Mouse (Mus musculus) MEL (cell line): ENCODE measurements around the gene Erp29. TPM values are rescaled to one million over a fixed set of nuclear protein-coding genes. Genes with fewer than 3 reads are reported as not detected.

Experiments used
- DNase-seq: peaks from one replicate; pipeline ENCODE4 v3.0.0; 2011; ENCODE audit warnings: low read depth, low spot score
- H3K27ac ChIP-seq: 2 replicates; pipeline ENCODE4 v1.5.1; 2012; ENCODE audit warnings: low read depth, mild to moderate bottlenecking, control low read depth, low read length, moderate library complexity; ENCODE audit not compliant: control insufficient read depth
- H3K27me3 ChIP-seq, 2 experiments: fragments of 150-350 bp in 1 of 2; sonication (generic) in 1 of 2; 2 replicates each; pipeline ENCODE4 v1.6.1; 2012; ENCODE audit warnings: low read length in 2 of 2, mild to moderate bottlenecking in 2 of 2, improper control_type of control experiment in 1 of 2, moderate library complexity in 1 of 2; ENCODE audit not compliant: insufficient read depth in 2 of 2, control insufficient read depth in 1 of 2
- H3K36me3 ChIP-seq, 2 experiments: 2 replicates each; pipeline ENCODE4 v1.6.1; 2012 to 2014; ENCODE audit warnings: low read length in 2 of 2, improper control_type of control experiment in 1 of 2, inconsistent platforms in 1 of 2, mild to moderate bottlenecking in 1 of 2; ENCODE audit not compliant: insufficient read depth in 2 of 2, control insufficient read depth in 1 of 2
- H3K4me1 ChIP-seq, 2 experiments: fragments of 150-350 bp in 1 of 2; sonication (generic) in 1 of 2; 2 replicates each; pipeline ENCODE4 v1.6.1; 2012; ENCODE audit warnings: low read length in 2 of 2, improper control_type of control experiment in 1 of 2, mild to moderate bottlenecking in 1 of 2; ENCODE audit not compliant: insufficient read depth in 2 of 2, control insufficient read depth in 1 of 2
- H3K4me3 ChIP-seq, 2 experiments: fragments of 150-350 bp in 1 of 2; sonication (generic) in 1 of 2; 2 replicates each; pipeline ENCODE4 v1.5.1; 2012; ENCODE audit warnings: low read depth in 2 of 2, low read length in 2 of 2, mild to moderate bottlenecking in 2 of 2, moderate library complexity in 2 of 2, control low read depth in 1 of 2, improper control_type of control experiment in 1 of 2; ENCODE audit not compliant: control insufficient read depth in 1 of 2, insufficient read depth in 1 of 2
- H3K79me2 ChIP-seq: 2 replicates; pipeline ENCODE4 v1.6.1; 2012; ENCODE audit warnings: mild to moderate bottlenecking, low read length, moderate library complexity; ENCODE audit not compliant: control insufficient read depth, poor library complexity, insufficient read depth
- H3K9ac ChIP-seq: 2 replicates; pipeline ENCODE4 v1.6.1; 2012; ENCODE audit warnings: low read depth, mild to moderate bottlenecking, control low read depth, low read length, moderate library complexity; ENCODE audit not compliant: control insufficient read depth, poor library complexity, severe bottlenecking
- H3K9me3 ChIP-seq: fragments of 150-350 bp; sonication (generic); replicated peaks from 2 replicates; pipeline ENCODE4 v1.6.1; 2012; ENCODE audit warnings: mild to moderate bottlenecking, low read length, improper control_type of control experiment, moderate library complexity; ENCODE audit not compliant: insufficient read depth
- CTCF ChIP-seq, 3 experiments: IDR thresholded peaks in 2 of 3; conservative IDR thresholded peaks in 1 of 3; 2 replicates each; pipeline ENCODE4 v1.5.1; 2011 to 2012; ENCODE audit warnings: low read length in 3 of 3, low read depth in 2 of 3, mild to moderate bottlenecking in 2 of 3, improper control_type of control experiment in 1 of 3, inconsistent platforms in 1 of 3, mixed read lengths in 1 of 3, moderate library complexity in 1 of 3; ENCODE audit not compliant: control insufficient read depth in 1 of 3, insufficient read depth in 1 of 3, poor library complexity in 1 of 3, severe bottlenecking in 1 of 3
- E2F4 ChIP-seq: IDR thresholded peaks from 2 replicates; pipeline ENCODE4 v1.6.1; 2011; ENCODE audit warnings: low read depth, low read length, improper control_type of control experiment, borderline replicate concordance
- GATA1 ChIP-seq: IDR thresholded peaks from 2 replicates; pipeline ENCODE4 v1.6.1; 2011; ENCODE audit warnings: low read depth, low read length, improper control_type of control experiment
- HCFC1 ChIP-seq: IDR thresholded peaks from 2 replicates; pipeline ENCODE4 v1.6.1; 2012; ENCODE audit warnings: low read depth, mild to moderate bottlenecking, inconsistent platforms, low read length, improper control_type of control experiment, moderate library complexity
- KAT2A ChIP-seq: conservative IDR thresholded peaks from 2 replicates; pipeline ENCODE4 v1.6.1; 2012; ENCODE audit warnings: low read depth, low read length, improper control_type of control experiment, inconsistent platforms
- MAFK ChIP-seq: IDR thresholded peaks from 2 replicates; pipeline ENCODE4 v1.6.1; 2011; ENCODE audit warnings: low read depth, mild to moderate bottlenecking, low read length, improper control_type of control experiment, borderline replicate concordance
- MAZ ChIP-seq: IDR thresholded peaks from 2 replicates; pipeline ENCODE4 v1.6.1; 2012; ENCODE audit warnings: low read depth, mild to moderate bottlenecking, inconsistent platforms, low read length, improper control_type of control experiment
- MEF2A ChIP-seq: IDR thresholded peaks from 2 replicates; pipeline ENCODE4 v1.6.1; 2014; ENCODE audit warnings: low read depth, mild to moderate bottlenecking, inconsistent platforms, low read length, improper control_type of control experiment; ENCODE audit not compliant: poor library complexity, insufficient replicate concordance, severe bottlenecking; ENCODE audit errors: extremely low read depth
- MYB ChIP-seq: IDR thresholded peaks from 2 replicates; pipeline ENCODE4 v1.6.1; 2011; ENCODE audit warnings: mild to moderate bottlenecking, low read depth, low read length, improper control_type of control experiment
- NRF1 ChIP-seq: IDR thresholded peaks from 2 replicates; pipeline ENCODE4 v1.6.1; 2014; ENCODE audit warnings: low read depth, mild to moderate bottlenecking, inconsistent platforms, low read length, improper control_type of control experiment, moderate library complexity; ENCODE audit not compliant: poor library complexity, insufficient read depth, severe bottlenecking
- POLR2A ChIP-seq, 2 experiments: IDR thresholded peaks; 2 replicates each; pipeline ENCODE4 v1.6.1; 2011 to 2012; ENCODE audit warnings: low read length in 2 of 2, mild to moderate bottlenecking in 2 of 2, control low read depth in 1 of 2, improper control_type of control experiment in 1 of 2, low read depth in 1 of 2, moderate library complexity in 1 of 2; ENCODE audit not compliant: control insufficient read depth in 1 of 2, insufficient read depth in 1 of 2, poor library complexity in 1 of 2
- POLR2AphosphoS2 ChIP-seq: IDR thresholded peaks from 2 replicates; pipeline ENCODE4 v1.6.1; 2011; ENCODE audit warnings: low read length, improper control_type of control experiment
- SMC3 ChIP-seq: IDR thresholded peaks from 2 replicates; pipeline ENCODE4 v1.6.1; 2011; ENCODE audit warnings: low read depth, low read length, improper control_type of control experiment
- TBP ChIP-seq: IDR thresholded peaks from 2 replicates; pipeline ENCODE4 v1.8.0; 2011; ENCODE audit warnings: low read depth, low read length, improper control_type of control experiment
- USF2 ChIP-seq, 2 experiments: IDR thresholded peaks; 2 replicates each; pipeline ENCODE4 v1.6.1; 2011 to 2012; ENCODE audit warnings: improper control_type of control experiment in 2 of 2, low read length in 2 of 2, borderline replicate concordance in 1 of 2, inconsistent platforms in 1 of 2, low read depth in 1 of 2, mild to moderate bottlenecking in 1 of 2; ENCODE audit not compliant: insufficient read depth in 1 of 2
- polyA plus RNA-seq, 2 experiments: library from polyadenylated mRNA; stranded (reverse) in 1 of 2; unstranded in 1 of 2; fragments of >175 nt in 1 of 2; fragments of >200 nt in 1 of 2; gene quantifications; 2 replicates each; pipeline versions ENCODE4 v1.2.1 to v1.2.4; 2012; ENCODE audit warnings: low replicate concordance in 2 of 2, low read depth in 1 of 2; ENCODE audit not compliant: insufficient read length in 2 of 2, insufficient read depth in 1 of 2, missing spikeins in 1 of 2
- total RNA-seq: library from RNA; depleted of rRNA; stranded (reverse); fragments of 300-350 nt; gene quantifications from 2 replicates; pipeline ENCODE4 v1.2.3, GENCODE M21; 2012

Erp29 gene
- total and polyA plus RNA-seq, 3 experiments: 167 to 244 TPM; not detected in 1

- no peaks in the 10 kb centered on the region for H3K27me3 ChIP-seq
- H3K27ac ChIP-seq: no peak overlapping the region
- H3K36me3 ChIP-seq: peaks cover 0 to 14% of the 10 kb centered on the region in 2 experiments; a peak in 2 of 4 replicates
- H3K4me1 ChIP-seq: peaks cover 11 to 20% of the 10 kb centered on the region in 2 experiments
- no peak for DNase-seq
- H3K9ac ChIP-seq: no peak overlapping the region
- no peak for TF ChIP-seq HCFC1
- no peak for TF ChIP-seq MAZ
- TF ChIP-seq MEF2A: no peak
- TF ChIP-seq TBP: no peak
- no peak for TF ChIP-seq E2F4
- TF ChIP-seq SMC3: no peak
- no peak for TF ChIP-seq GATA1
- no peak for TF ChIP-seq KAT2A
- TF ChIP-seq NRF1: no peak
- TF ChIP-seq POLR2A (IDR thresholded peaks at IDR 0.05; ENCODE audit: control insufficient read depth in 1 of 2, insufficient read depth in 1 of 2, low read depth in 1 of 2, low read length in 2 of 2, poor library complexity in 1 of 2): no peak
- H3K9me3 ChIP-seq: no peaks in the 10 kb centered on the region
- H3K79me2 ChIP-seq: no peaks in the 10 kb centered on the region
- no peak overlapping the region for H3K4me3 ChIP-seq
Measured at GRCm38 (mm10) chr5:121472411-121472810, 20.1 kb upstream of the Erp29 start.

DNA sequence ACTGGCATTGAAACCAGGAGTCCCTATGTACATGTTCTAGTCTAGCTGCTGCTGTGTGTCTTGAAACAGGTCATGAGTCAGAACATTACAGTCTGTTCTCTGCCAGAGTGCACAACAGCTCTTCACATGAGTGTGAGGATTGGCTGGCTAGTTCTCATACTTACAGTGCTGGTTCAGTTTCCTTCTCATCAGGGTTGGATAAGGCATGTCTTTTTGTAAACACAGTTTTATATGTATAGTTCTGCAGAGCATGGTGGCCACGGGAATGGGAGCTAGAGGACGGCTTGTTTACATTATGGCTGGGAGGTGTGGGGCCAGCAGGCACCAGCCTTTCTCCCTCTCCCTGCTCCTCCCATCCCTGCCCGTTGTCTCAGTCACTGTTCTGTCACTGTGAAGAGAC lies 17.3 kb upstream of the Erp29 start:
- Histone ChIP-seq H3K9ac (no peak overlapping the region), H3K27me3 (no peaks in the 10 kb centered on the region), H3K4me3 (no peak overlapping the region), H3K79me2 (no peaks in the 10 kb centered on the region), H3K36me3 (no peaks in the 10 kb centered on the region; a peak in 1 of 4 replicates), H3K9me3 (no peaks in the 10 kb centered on the region), H3K27ac (no peak overlapping the region), H3K4me1 (peaks cover 0 to 10% of the 10 kb centered on the region in 2 experiments; a peak in 1 of 4 replicates)
- DNase-seq: no peak
- TF ChIP-seq NRF1 (no peak), POLR2AphosphoS2 (no peak), SMC3 (no peak), MEF2A (no peak), GATA1 (no peak), MYB (no peak), MAFK (no peak), HCFC1 (no peak), USF2 (IDR thresholded peaks at IDR 0.05; ENCODE audit: borderline replicate concordance in 1 of 2, insufficient read depth in 1 of 2, low read depth in 1 of 2, low read length in 2 of 2) (no peak), CTCF (IDR thresholded peaks at IDR 0.05 in 2 of 3, conservative IDR thresholded peaks at IDR 0.05 in 1 of 3; ENCODE audit: control insufficient read depth in 1 of 3, insufficient read depth in 1 of 3, low read depth in 2 of 3, low read length in 3 of 3, poor library complexity in 1 of 3, severe bottlenecking in 1 of 3) (no peak)
